Mouse (Mus musculus): ENCODE measurements at regions not wholly inside any gene's neighbourhood (a gene's known extent, or its start where the extent isn't known, plus 50 kb on each side); places are given as distances from the start of the nearest gene placed in this dataset.

GRCm38 (mm10) chr14:74409441-74409840 is 231.2 kb upstream of the Htr2a start:
- no peak for DNase-seq

- no peak for DNase-seq
Measured at GRCm38 (mm10) chr14:74428226-74428625, 212.4 kb upstream of the Htr2a start.

DNA sequence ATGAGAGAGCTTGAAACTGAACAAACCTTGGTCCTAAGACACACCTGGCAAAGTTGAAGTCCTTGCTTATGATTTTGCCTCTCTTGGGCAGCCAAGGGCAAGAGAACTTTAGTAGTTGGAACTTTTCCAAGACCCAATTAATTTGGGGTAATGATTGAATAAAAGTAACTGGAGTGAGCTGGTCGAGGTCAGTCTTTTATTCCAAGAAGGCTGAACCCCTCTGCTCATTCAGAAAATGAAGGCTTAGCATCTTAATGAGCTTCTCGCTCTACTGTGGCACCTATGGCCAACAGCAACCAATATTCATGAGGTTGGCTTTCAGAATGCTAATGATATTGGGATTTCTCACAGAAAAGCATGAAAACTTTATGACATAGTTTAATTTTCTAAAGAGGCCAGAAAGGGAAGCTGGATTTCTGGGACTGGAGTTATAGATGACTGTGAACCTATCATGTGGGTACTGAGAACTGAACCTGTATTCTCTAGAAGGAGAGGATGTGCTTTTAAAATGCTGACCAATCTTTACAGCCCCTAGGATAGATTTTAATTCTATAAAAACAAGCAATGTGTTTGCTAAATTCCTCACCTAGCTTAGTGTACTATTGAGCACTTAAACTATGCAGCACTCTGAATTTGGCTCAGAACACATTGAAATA is 176.5 kb upstream of the Htr2a start:
- DNase-seq = no peak

- DNase-seq = no peak
Measured at GRCm38 (mm10) chr14:74495504-74495903, 145.1 kb upstream of the Htr2a start.

GRCm38 (mm10) chr14:74511521-74511920 is 129.1 kb upstream of the Htr2a start:
- DNase-seq = no peak

- no peak for DNase-seq
Measured at GRCm38 (mm10) chr14:74516451-74516850, 124.2 kb upstream of the Htr2a start.

GRCm38 (mm10) chr14:74519531-74519930 is 121.1 kb upstream of the Htr2a start:
- DNase-seq = no peak

DNA sequence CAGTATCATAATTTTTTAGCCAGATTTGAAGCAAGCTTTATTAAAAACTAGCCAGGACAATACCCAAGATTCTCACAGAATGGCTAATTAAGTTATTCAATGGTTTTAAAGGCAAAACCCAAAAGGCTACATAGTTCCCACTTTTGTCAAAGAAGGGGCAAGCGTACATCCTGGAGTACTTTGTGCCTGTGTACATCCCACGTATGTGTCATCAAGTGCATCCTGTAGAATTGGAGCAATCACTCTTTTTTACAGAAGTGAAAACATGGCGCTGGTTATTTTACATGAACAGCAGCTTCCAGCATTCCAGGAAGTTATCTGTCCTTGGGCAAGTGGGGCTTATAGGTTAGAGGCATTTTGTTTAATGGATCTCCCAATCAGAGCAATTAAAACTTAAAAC is 119.0 kb upstream of the Htr2a start:
- DNase-seq = no peak

DNA sequence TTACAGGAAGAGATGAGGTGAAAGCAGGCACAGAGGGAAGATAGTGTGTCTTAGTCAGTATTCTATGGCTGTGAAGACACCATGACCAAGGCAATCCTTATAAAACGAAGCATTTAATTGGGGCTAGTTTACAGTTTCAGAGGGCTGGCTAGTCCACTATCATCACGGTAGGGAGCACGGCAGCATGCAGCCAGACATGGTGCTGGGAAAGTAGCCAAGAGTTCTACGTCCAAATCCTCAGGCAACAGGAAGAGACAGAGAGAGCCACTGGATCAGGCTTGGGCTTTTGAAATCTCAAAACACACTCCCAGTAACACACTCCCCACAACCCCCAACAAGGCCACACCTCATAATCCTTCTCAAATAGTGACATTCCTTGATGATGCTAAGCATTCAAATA is 113.4 kb upstream of the Htr2a start:
- no peak for DNase-seq

DNA sequence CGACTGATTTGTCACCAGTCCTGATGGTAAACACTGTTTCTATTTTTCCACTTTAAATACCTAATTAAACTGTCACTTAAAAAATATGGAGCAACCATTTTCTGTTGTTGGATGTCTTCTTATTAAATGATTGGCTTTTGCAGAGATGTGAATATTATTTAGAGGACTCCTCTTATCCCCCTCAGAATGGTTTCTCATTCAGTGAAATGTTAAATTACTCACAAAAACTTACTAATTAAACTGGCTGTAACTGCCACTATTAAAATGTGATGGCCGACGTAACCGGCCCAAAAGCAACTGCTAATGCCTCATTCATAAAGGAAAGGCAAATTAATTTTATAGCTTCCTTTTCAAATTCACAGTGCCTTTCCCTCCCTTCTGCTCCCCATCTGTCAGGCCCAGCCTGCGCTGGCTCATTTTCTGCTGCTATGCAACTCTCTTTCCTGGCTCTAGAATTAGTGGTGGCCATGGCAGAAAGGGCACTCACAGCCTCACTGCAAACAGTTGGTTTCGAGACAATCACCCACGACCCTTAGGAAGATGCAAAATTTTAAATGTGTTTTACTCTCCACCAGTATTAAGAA is 111.2 kb upstream of the Htr2a start:
- DNase-seq = no peak

DNA sequence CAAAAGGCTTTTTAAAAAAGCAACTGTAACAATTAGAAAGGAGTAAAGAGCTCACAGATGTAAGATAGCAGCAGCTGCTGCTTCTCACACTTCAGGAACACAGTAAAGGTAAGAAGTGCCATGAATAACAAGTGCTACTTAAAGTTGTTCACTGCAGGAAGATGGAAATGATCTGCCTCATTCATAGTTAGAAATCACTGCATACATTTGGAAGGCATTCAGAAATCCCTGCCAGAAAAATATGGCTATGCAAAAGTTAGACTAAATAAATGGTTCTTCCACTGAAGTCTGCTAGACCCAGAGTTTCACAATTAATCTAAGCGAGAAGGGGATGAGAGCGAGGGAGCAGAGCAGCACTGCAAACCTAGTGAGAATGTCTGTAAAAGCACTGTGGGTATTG is 102.5 kb upstream of the Htr2a start:
- DNase-seq = no peak

DNA sequence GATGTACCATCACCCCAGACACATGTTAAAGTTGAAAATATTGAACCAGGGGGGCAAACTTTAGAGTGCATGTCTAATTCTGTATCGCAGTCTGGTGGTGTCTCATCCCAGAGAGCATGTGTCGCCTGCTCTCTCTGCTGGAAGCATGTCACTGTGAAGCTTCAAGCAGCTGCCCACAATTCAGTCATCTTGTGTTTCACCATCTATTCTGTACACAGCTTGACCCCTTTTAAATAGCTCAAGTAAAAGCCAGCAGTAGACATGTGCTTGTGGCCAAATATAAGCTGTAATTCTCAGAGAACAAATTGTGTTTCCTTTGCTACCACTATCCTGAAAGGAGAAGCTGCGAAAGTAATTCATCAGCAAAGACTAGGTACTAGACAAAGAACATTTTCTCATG is 96.6 kb upstream of the Htr2a start:
- no peak for DNase-seq

DNA sequence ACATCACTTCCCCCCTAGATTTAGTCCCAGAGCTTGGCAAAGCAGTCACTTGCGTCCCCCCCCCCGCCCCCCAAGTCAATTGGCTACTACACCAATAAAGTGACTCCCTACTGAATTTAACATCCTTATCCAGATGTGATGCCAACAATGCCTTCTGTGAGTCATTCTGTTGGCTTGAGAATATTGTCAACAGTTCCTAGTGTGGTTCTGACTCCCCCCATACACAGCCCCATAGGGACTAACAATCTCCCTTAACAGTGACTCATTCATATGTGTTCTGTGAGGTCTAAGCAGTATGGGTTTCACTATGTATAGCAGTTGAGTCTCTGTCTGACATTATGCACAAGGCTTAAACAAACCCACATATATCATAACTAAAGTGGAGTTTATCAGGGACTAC is 89.5 kb upstream of the Htr2a start:
- no peak for DNase-seq

- no peak for DNase-seq
Measured at GRCm38 (mm10) chr14:74553636-74554035, 87.0 kb upstream of the Htr2a start.

- no peak for DNase-seq
Measured at GRCm38 (mm10) chr14:74558359-74558758, 82.3 kb upstream of the Htr2a start.

Data from cerebellum, adult 11 months (tissue).